Mouse (Mus musculus) midbrain, embryonic 11.5 days (tissue): ENCODE data around the gene Filip1l. TPM values are rescaled to one million over a fixed set of nuclear protein-coding genes. Genes with fewer than 3 reads are reported as not detected.

Experiments
- ATAC-seq: fragments of 200-750 bp; cut with Nextera tagmentation; 2 replicates; pipeline ENCODE4 v1.8.0; 2017; ENCODE audit warnings: moderate TSS enrichment, moderate library complexity; ENCODE audit not compliant: low FRiP score
- DNase-seq: peaks from one replicate; pipeline ENCODE4 v3.0.0; 2015; ENCODE audit warnings: low spot score; ENCODE audit errors: missing footprints
- H3K27ac ChIP-seq: fragments of 300-500 bp; sonication (generic); 2 replicates; pipeline ENCODE4 v1.5.1; 2014; ENCODE audit warnings: low read depth, low read length
- H3K27me3 ChIP-seq: fragments of 300-500 bp; sonication (generic); 2 replicates; pipeline ENCODE4 v1.6.1; 2014; ENCODE audit warnings: mild to moderate bottlenecking, low read length, moderate library complexity, mixed read lengths; ENCODE audit not compliant: control insufficient read depth, insufficient read depth
- H3K36me3 ChIP-seq: fragments of 300-500 bp; sonication (generic); 2 replicates; pipeline ENCODE4 v1.6.1; 2014; ENCODE audit warnings: mild to moderate bottlenecking, low read length, moderate library complexity, mixed read lengths; ENCODE audit not compliant: control insufficient read depth, insufficient read depth
- H3K4me1 ChIP-seq: fragments of 300-500 bp; sonication (generic); 2 replicates; pipeline ENCODE4 v1.6.1; 2014; ENCODE audit warnings: low read length; ENCODE audit not compliant: control insufficient read depth, insufficient read depth
- H3K4me2 ChIP-seq: fragments of 300-500 bp; sonication (generic); 2 replicates; pipeline ENCODE4 v1.6.1; 2014; ENCODE audit warnings: mild to moderate bottlenecking, moderate library complexity
- H3K4me3 ChIP-seq: fragments of 300-500 bp; sonication (generic); 2 replicates; pipeline ENCODE4 v1.5.1; 2014; ENCODE audit warnings: low read depth, low read length
- H3K9ac ChIP-seq: fragments of 300-500 bp; sonication (generic); 2 replicates; pipeline ENCODE4 v1.6.1; 2014; ENCODE audit warnings: low read length
- H3K9me3 ChIP-seq: fragments of 300-500 bp; sonication (generic); 2 replicates; pipeline ENCODE4 v1.6.1; 2016; ENCODE audit warnings: low read length; ENCODE audit not compliant: control insufficient read depth
- WGBS: fragments of 180-500 bp; shearing (Covaris S2); extraction: QIAGEN DNeasy Blood & Tissue Kit; methylation state at CpG from one replicate; pipeline ENCODE4 v1.1.7; 2014; 5-methylcytosine and 5-hydroxymethylcytosine counted together
- polyA plus RNA-seq: library from polyadenylated mRNA; unstranded; fragments of >200 nt; fragmentation: Nextera tagmentation; extraction: Ambion mirVana; gene quantifications from 2 replicates; pipeline ENCODE4 v1.2.1, GENCODE M21; 2014

Gene Filip1l
- polyA plus RNA-seq, 1 experiment from 2014 or later, result 6.8 TPM

- H3K27me3 ChIP-seq, result no peaks in the 10 kb centered on the region
- no peaks in the 10 kb centered on the region for H3K4me1 ChIP-seq
- H3K27ac ChIP-seq, result no peak overlapping the region
- H3K4me3 ChIP-seq, result no peak overlapping the region
- 85% methylated on average over 1 of the region's 1 CpGs for WGBS
- H3K4me2 ChIP-seq, result no peak overlapping the region
- no peak overlapping the region for H3K9ac ChIP-seq
- H3K36me3 ChIP-seq, result no peaks in the 10 kb centered on the region
- DNase-seq, result no peak
- ATAC-seq, result no peak
- no peaks in the 10 kb centered on the region for H3K9me3 ChIP-seq
These were observed 207.3 kb downstream of the Filip1l start for GRCm38 (mm10) chr16:57560185-57560584.

- H3K9me3 ChIP-seq, result no peaks in the 10 kb centered on the region
- no peaks in the 10 kb centered on the region for H3K27me3 ChIP-seq
- no peak overlapping the region for H3K4me2 ChIP-seq
- DNase-seq, result no peak
- H3K27ac ChIP-seq, result no peak overlapping the region
- 88% methylated on average over 3 of the region's 3 CpGs for WGBS
- no peaks in the 10 kb centered on the region for H3K4me1 ChIP-seq
- H3K9ac ChIP-seq, result no peak overlapping the region
- H3K36me3 ChIP-seq, result no peaks in the 10 kb centered on the region
- H3K4me3 ChIP-seq, result no peak overlapping the region
- ATAC-seq, result no peak
These were observed 210.6 kb downstream of the Filip1l start for GRCm38 (mm10) chr16:57563453-57563852.

- H3K9ac ChIP-seq, result no peak overlapping the region
- WGBS, result 79% methylated on average over 1 of the region's 1 CpGs
- DNase-seq, result no peak
- no peak for ATAC-seq
- H3K4me1 ChIP-seq, result no peaks in the 10 kb centered on the region
- no peaks in the 10 kb centered on the region for H3K27me3 ChIP-seq
- no peaks in the 10 kb centered on the region for H3K9me3 ChIP-seq
- no peak overlapping the region for H3K27ac ChIP-seq
- H3K4me2 ChIP-seq, result no peak overlapping the region
- no peaks in the 10 kb centered on the region for H3K36me3 ChIP-seq
- no peak overlapping the region for H3K4me3 ChIP-seq
These were observed 211.9 kb downstream of the Filip1l start for GRCm38 (mm10) chr16:57564807-57565206.

GRCm38 (mm10) chr16:57566215-57566614 lies 213.3 kb downstream of the Filip1l start:
- 91% methylated on average over 3 of the region's 3 CpGs for WGBS
- no peak overlapping the region for H3K4me2 ChIP-seq
- no peak for DNase-seq
- H3K27me3 ChIP-seq, result no peaks in the 10 kb centered on the region
- ATAC-seq, result no peak
- no peaks in the 10 kb centered on the region for H3K36me3 ChIP-seq
- H3K4me3 ChIP-seq, result no peak overlapping the region
- no peaks in the 10 kb centered on the region for H3K9me3 ChIP-seq
- H3K27ac ChIP-seq, result no peak overlapping the region
- no peak overlapping the region for H3K9ac ChIP-seq
- H3K4me1 ChIP-seq, result no peaks in the 10 kb centered on the region

DNA sequence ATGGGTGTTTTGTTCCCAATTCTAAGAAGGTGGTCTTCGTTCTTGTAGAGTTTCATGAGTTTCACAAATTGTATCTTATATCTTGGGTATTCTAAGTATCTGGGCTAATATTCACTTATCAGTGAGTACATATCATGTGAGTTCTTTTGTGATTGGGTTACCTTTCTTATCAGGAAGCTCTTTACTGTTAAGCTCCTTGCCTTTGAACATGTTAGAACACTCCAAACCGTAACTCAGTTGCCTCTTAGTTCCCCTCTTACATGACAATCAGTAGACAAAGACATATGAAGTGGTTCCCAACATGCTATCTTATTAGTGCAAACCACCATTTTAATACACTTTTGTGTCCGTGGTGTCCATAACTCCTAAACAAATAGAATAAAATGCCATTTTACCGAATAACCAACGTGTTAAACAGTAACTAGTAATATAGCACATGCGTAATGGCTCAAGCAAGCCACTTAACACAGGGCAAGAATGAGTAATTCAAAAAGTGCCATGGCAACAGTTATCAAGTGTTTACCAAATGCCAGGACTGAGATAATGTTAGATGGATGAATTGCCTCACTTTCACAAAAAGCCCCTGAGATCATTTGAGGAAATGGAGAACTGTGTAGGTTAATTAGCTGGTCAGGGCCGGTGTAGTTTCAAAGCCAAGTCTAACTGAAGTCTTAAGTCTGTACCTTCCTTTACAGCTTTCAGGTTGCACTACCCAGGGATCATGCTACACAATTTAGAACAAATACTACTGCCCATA lies 215.9 kb downstream of the Filip1l start:
- DNase-seq (no peak), ATAC-seq (no peak)
- no peak overlapping the region for H3K27ac ChIP-seq
- no peak overlapping the region for H3K9ac ChIP-seq
- H3K4me3 ChIP-seq, result no peak overlapping the region
- H3K4me2 ChIP-seq, result no peak overlapping the region
- 92% methylated on average over 7 of the region's 7 CpGs for WGBS
- H3K4me1 ChIP-seq, result no peaks in the 10 kb centered on the region
- H3K36me3 ChIP-seq, result no peaks in the 10 kb centered on the region
- no peaks in the 10 kb centered on the region for H3K9me3 ChIP-seq
- no peaks in the 10 kb centered on the region for H3K27me3 ChIP-seq

DNA sequence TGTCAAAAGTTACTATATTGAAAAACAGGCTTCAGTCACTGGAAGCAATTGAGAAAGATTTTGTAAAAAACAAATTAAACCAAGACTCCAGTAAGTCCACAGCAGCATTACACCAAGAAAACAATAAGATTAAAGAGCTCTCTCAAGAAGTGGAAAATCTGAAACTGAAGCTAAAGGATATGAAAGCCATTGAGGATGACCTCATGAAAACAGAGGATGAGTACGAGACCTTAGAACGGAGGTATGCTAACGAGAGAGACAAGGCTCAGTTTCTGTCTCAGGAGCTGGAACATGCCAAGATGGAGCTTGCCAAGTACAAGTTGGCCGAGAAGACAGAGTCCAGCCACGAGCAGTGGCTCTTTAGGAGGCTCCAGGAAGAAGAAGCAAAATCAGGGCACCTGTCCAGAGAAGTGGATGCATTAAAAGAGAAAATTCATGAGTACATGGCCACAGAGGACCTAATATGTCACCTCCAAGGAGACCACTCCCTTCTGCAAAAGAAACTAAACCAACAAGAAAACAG lies 218.0 kb downstream of the Filip1l start:
- WGBS, result 85% methylated on average over 5 of the region's 5 CpGs
- Histone ChIP-seq H3K27me3 (no peaks in the 10 kb centered on the region), H3K9me3 (no peaks in the 10 kb centered on the region), H3K4me3 (no peak overlapping the region), H3K9ac (no peak overlapping the region), H3K36me3 (no peaks in the 10 kb centered on the region), H3K4me2 (no peak overlapping the region), H3K27ac (no peak overlapping the region), H3K4me1 (no peaks in the 10 kb centered on the region)
- ATAC-seq (no peak), DNase-seq (no peak)

DNA sequence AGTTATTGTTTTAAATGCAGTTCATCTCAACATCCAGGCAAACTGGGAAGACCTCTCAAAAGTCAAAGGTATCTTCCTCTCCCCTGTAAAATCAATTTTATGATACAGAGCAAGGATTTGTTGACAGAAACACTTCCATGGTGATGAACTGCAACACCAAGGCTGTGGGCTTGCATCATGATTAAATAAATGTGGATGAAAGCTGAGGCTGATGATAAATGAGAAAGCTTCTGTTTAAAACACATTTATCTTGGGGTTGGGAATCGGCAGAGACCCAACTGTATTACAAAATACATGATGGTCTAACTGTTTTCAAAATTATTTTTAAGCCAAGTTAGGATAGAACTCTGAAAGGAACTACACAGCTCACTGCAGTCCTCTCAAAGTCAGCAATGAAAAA lies 220.9 kb downstream of the Filip1l start:
- DNase-seq (no peak), ATAC-seq (no peak)
- H3K27me3 ChIP-seq, result no peaks in the 10 kb centered on the region
- H3K4me3 ChIP-seq, result no peak overlapping the region
- H3K9ac ChIP-seq, result no peak overlapping the region
- H3K27ac ChIP-seq, result no peak overlapping the region
- H3K4me1 ChIP-seq, result no peaks in the 10 kb centered on the region
- H3K36me3 ChIP-seq, result no peaks in the 10 kb centered on the region
- no peak overlapping the region for H3K4me2 ChIP-seq
- H3K9me3 ChIP-seq, result no peaks in the 10 kb centered on the region
- WGBS, result 85% methylated on average over 1 of the region's 1 CpGs

DNA sequence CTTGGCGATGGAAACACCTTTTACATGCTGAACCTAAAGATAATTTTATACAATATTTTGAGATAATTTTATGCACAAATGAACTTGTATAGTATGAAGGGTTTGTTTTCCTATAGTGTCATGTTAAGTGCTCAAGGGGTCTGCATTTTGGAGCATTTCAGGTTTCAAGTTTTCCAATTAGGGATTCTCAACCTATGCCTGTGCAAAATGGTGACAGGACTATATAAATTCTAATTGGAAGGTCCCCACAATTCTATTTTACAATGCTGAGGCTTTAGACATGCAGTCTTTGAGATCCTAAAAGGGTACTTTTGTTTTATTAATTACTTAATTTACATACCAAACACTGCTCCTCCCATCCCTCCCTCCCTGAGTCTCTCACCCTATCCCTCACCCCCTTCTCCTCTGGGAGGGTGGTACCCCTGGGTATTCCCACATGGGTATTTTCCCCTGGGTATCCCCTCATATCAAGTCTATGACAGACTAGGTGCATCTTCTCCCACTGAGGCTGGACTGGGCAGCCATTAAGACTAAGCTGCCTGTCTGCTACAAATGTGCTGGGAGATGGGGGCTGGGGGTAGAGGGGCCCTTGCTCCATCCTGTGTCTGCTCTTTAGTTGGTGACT lies 223.0 kb downstream of the Filip1l start:
- ATAC-seq (no peak), DNase-seq (no peak)
- no peaks in the 10 kb centered on the region for H3K9me3 ChIP-seq
- H3K27ac ChIP-seq, result no peak overlapping the region
- no peaks in the 10 kb centered on the region for H3K4me1 ChIP-seq
- no peaks in the 10 kb centered on the region for H3K36me3 ChIP-seq
- no peaks in the 10 kb centered on the region for H3K27me3 ChIP-seq
- no peak overlapping the region for H3K4me3 ChIP-seq
- H3K9ac ChIP-seq, result no peak overlapping the region
- 91% methylated on average over 1 of the region's 1 CpGs for WGBS
- no peak overlapping the region for H3K4me2 ChIP-seq

DNA sequence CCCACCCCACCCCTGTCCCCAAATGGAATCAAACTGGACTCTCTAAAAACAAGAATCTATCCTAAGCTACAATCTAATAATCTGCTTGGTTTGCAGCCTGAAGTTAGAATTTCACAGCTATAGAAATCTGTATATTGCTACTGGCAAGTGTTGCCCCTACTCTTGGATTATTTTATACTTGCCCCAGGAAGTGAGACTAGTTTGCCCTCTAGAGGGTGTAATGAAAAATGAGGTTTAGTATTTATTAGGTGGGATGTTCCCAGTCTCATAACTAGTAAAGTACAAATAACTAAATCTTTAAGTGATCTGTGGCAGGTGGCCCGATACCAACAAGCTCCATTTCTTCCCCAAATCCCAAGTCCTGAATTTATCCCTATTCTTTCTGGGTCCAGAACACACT lies 224.6 kb downstream of the Filip1l start:
- Histone ChIP-seq H3K9me3 (no peaks in the 10 kb centered on the region), H3K36me3 (no peaks in the 10 kb centered on the region), H3K27me3 (no peaks in the 10 kb centered on the region), H3K4me2 (no peak overlapping the region), H3K4me3 (no peak overlapping the region), H3K27ac (no peak overlapping the region), H3K4me1 (no peaks in the 10 kb centered on the region), H3K9ac (no peak overlapping the region)
- WGBS, result 76% methylated on average over 1 of the region's 1 CpGs
- ATAC-seq, result no peak
- no peak for DNase-seq
